ENCODE assay signal across 8 mouse cellular contexts in genomic region chr7:19822193-19822592, GRCm38 (mm10). TPM values are rescaled to one million over a fixed set of nuclear protein-coding genes. Genes with fewer than 3 reads are reported as not detected.
DNase-seq lines count a peak whose midpoint lies in the region; ATAC-seq and TF ChIP-seq lines count a peak whose summit lies in the region.

No protein-coding gene starts in this region.

- H3K27ac ChIP-seq in heart, embryonic 12.5 days (ENCODE audit: poor library complexity, severe bottlenecking): no peak overlapping the region
- peak overlapping the region; percentile 91; the same call in 1 of the 2 replicates for H3K27ac ChIP-seq in ES-E14 (ENCODE audit: insufficient read depth, low read depth, low read length, poor library complexity, severe bottlenecking)
- H3K27ac ChIP-seq in forebrain, postnatal 0 days (ENCODE audit: low read depth, low read length): no peak overlapping the region
- peak overlapping the region; percentile 79 for H3K27ac ChIP-seq in liver, embryonic 16.5 days (ENCODE audit: low read length)

- intact Hi-C loops in heart, postnatal 25 days (cut with DNase I): no loop called here
- intact Hi-C loops in left cerebral cortex, postnatal 36 days (cut with DNase I): no loop called here

- in situ Hi-C loops in ES-E14 (cut with MboI; ENCODE audit: low sequenced_read_pairs in 2 of 2, unreplicated experiment in 2 of 2): no loop called here

- TF ChIP-seq CTCF in forebrain, postnatal 0 days (IDR thresholded peaks at IDR 0.05; ENCODE audit: low read depth): no peak

- peaks cover 25% of the 10 kb centered on the region for H3K4me1 ChIP-seq in heart, embryonic 12.5 days (replicated peaks)
- H3K4me1 ChIP-seq in ES-E14 (ENCODE audit: control insufficient read depth in 2 of 2, insufficient read depth in 2 of 2, low read length in 2 of 2, poor library complexity in 1 of 2): peaks cover 9 to 30% of the 10 kb centered on the region in 2 experiments; a peak in 3 of 4 replicates
- H3K4me1 ChIP-seq in forebrain, postnatal 0 days (ENCODE audit: insufficient read depth): no peaks in the 10 kb centered on the region
- H3K4me1 ChIP-seq in liver, embryonic 16.5 days (ENCODE audit: control insufficient read depth, low read depth, low read length): peaks cover 15% of the 10 kb centered on the region

- no peak for DNase-seq in heart, postnatal 25 days (ENCODE audit: low spot score)
- no peak for DNase-seq in ES-E14 (ENCODE audit: low read depth, low spot score)
- no peak for DNase-seq in forebrain, postnatal 0 days
- DNase-seq in c-Kit-positive CD71-positive TER-119-positive erythroid progenitor cells, embryonic 14.5 days (ENCODE audit: low spot score): no peak
- DNase-seq in left cerebral cortex, postnatal 36 days (ENCODE audit: low spot score in 2 of 2): no peak

- WGBS in heart, embryonic 12.5 days: 7% methylated on average over 20 of the region's 20 CpGs
- WGBS in forebrain, postnatal 0 days: 7% methylated on average over 20 of the region's 20 CpGs
- 3% methylated on average over 16 of the region's 20 CpGs for WGBS in liver, embryonic 16.5 days (ENCODE audit: insufficient replicate concordance)

- peak overlapping the region; percentile 48 for H3K4me3 ChIP-seq in heart, embryonic 12.5 days
- peak overlapping the region; percentile 70 to 77 for H3K4me3 ChIP-seq in ES-E14 (ENCODE audit: insufficient read depth in 1 of 2, low read depth in 1 of 2, low read length in 2 of 2, poor library complexity in 1 of 2, severe bottlenecking in 1 of 2)
- peak overlapping the region; percentile 9 for H3K4me3 ChIP-seq in forebrain, postnatal 0 days (ENCODE audit: low read depth, low read length)
- H3K4me3 ChIP-seq in liver, embryonic 16.5 days (ENCODE audit: low read depth, low read length): peak overlapping the region; percentile 62

- peak overlapping the region; percentile 75 for H3K4me2 ChIP-seq in heart, embryonic 12.5 days
- H3K4me2 ChIP-seq in forebrain, postnatal 0 days (ENCODE audit: low read depth): peak overlapping the region; percentile 42
- peak overlapping the region; percentile 65 for H3K4me2 ChIP-seq in liver, embryonic 16.5 days (ENCODE audit: low read depth, low read length)

- H3K9me3 ChIP-seq in heart, embryonic 12.5 days (replicated peaks): peaks cover 5% of the 10 kb centered on the region
- H3K9me3 ChIP-seq in ES-E14 (ENCODE audit: control insufficient read depth, insufficient read depth, low read depth, low read length): no peaks in the 10 kb centered on the region
- no peaks in the 10 kb centered on the region for H3K9me3 ChIP-seq in forebrain, postnatal 0 days (ENCODE audit: low read length)
- H3K9me3 ChIP-seq in liver, embryonic 16.5 days (replicated peaks; ENCODE audit: control insufficient read depth, low read length): no peaks in the 10 kb centered on the region

- peak; percentile 19; the same call in 1 of the 2 replicates for ATAC-seq in heart, embryonic 12.5 days (ENCODE audit: insufficient number of reproducible peaks, low FRiP score)
- ATAC-seq in forebrain, postnatal 0 days: no peak
- no peak for ATAC-seq in liver, embryonic 16.5 days (ENCODE audit: low read depth)
- ATAC-seq in erythroid progenitor cell, adult 5-6 weeks (replicated peaks; ENCODE audit: low FRiP score, poor library complexity, severe bottlenecking): no peak

- H3K9ac ChIP-seq in heart, embryonic 12.5 days: peak overlapping the region; percentile 71
- peak overlapping the region; percentile 75 for H3K9ac ChIP-seq in ES-E14 (ENCODE audit: insufficient read depth, low read depth, low read length, poor library complexity, severe bottlenecking)
- H3K9ac ChIP-seq in forebrain, postnatal 0 days: peak overlapping the region; percentile 22; the same call in 1 of the 2 replicates
- H3K9ac ChIP-seq in liver, embryonic 16.5 days (ENCODE audit: low read depth, low read length): peak overlapping the region; percentile 66

- H3K27me3 ChIP-seq in heart, embryonic 12.5 days (replicated peaks): peaks cover 37% of the 10 kb centered on the region
- peaks cover 32% of the 10 kb centered on the region for H3K27me3 ChIP-seq in forebrain, postnatal 0 days (ENCODE audit: insufficient read depth, low read length)
- H3K27me3 ChIP-seq in liver, embryonic 16.5 days (ENCODE audit: control insufficient read depth, insufficient read depth, low read depth, low read length): peaks cover 18% of the 10 kb centered on the region

- no peaks in the 10 kb centered on the region for H3K36me3 ChIP-seq in heart, embryonic 12.5 days
- peaks cover 6% of the 10 kb centered on the region; the same call in 1 of the 2 replicates for H3K36me3 ChIP-seq in ES-E14 (ENCODE audit: control insufficient read depth, insufficient read depth, low read length, poor library complexity, severe bottlenecking)
- no peaks in the 10 kb centered on the region for H3K36me3 ChIP-seq in forebrain, postnatal 0 days (ENCODE audit: insufficient read depth)
- no peaks in the 10 kb centered on the region for H3K36me3 ChIP-seq in liver, embryonic 16.5 days (ENCODE audit: control insufficient read depth, insufficient read depth)

TF ChIP-seq in ES-E14, 5 proteins besides CTCF, POLR2A, EP300 and RAD21:
- TF ChIP-seq CHD2 (IDR thresholded peaks at IDR 0.05; ENCODE audit: low read depth, low read length): no peak
- TF ChIP-seq MAFK (IDR thresholded peaks at IDR 0.05; ENCODE audit: insufficient read depth, low read depth, low read length): no peak
- no peak for TF ChIP-seq ZC3H11A (IDR thresholded peaks at IDR 0.05; ENCODE audit: borderline replicate concordance, low read depth, low read length)
- no peak for TF ChIP-seq ZNF384 (IDR thresholded peaks at IDR 0.05; ENCODE audit: low read depth, low read length)
- no peak for TF ChIP-seq HCFC1 (IDR thresholded peaks at IDR 0.05; ENCODE audit: borderline replicate concordance, insufficient read depth, low read length)

RNA-seq across cellular contexts. Expression of gene Bcl3, which starts 0.4 kb away (rescaled TPM):
- 1.4 and 1.7 TPM in 2 replicates for polyA plus RNA-seq in heart, embryonic 12.5 days (2016; fragmentation: Nextera tagmentation; extraction: Ambion mirVana)
- 1 to 10 TPM; 3.0 to 3.9 TPM for total RNA-seq in heart, postnatal 25 days (2021)
- total RNA-seq in ES-E14 (2012; rRNA removed): 14.3 and 28.8 TPM in 2 replicates
- total RNA-seq in forebrain, postnatal 0 days (2014; rRNA removed): 0.43 and 0.77 TPM in 2 replicates
- 0.28 and 0.86 TPM in 2 replicates for polyA plus RNA-seq in forebrain, postnatal 0 days (2015; fragmentation: Nextera tagmentation; extraction: Ambion mirVana)
- 4.1 and 4.4 TPM in 2 replicates for polyA plus RNA-seq in liver, embryonic 16.5 days (2015; fragmentation: Nextera tagmentation; extraction: Ambion mirVana)
- total RNA-seq in erythroid progenitor cell, adult 5-6 weeks (2015; ENCODE audit: low replicate concordance): 15.5 and 21.3 TPM in 2 replicates
- 0.77 TPM in 1 of 2 replicates, not detected in the other for total RNA-seq in erythroid progenitor cell, adult 5-6 weeks (2017; ENCODE audit: low replicate concordance)
- total RNA-seq in left cerebral cortex, postnatal 36 days (2021): under 1 TPM; 0.27 to 0.32 TPM

RNA-seq across cellular contexts. Expression of gene Cblc, which starts 25.6 kb away (rescaled TPM):
- polyA plus RNA-seq in heart, embryonic 12.5 days (2016; fragmentation: Nextera tagmentation; extraction: Ambion mirVana): 0.27 TPM in 1 of 2 replicates, not detected in the other
- under 1 TPM in 1 of 2 experiments, not detected in 1; 0.73 TPM for total RNA-seq in heart, postnatal 25 days (2021)
- 3.5 and 6.6 TPM in 2 replicates for total RNA-seq in ES-E14 (2012; rRNA removed)
- total RNA-seq in forebrain, postnatal 0 days (2014; rRNA removed): 0.38 and 1.1 TPM in 2 replicates
- polyA plus RNA-seq in forebrain, postnatal 0 days (2015; fragmentation: Nextera tagmentation; extraction: Ambion mirVana): 0.67 and 0.84 TPM in 2 replicates
- 4.7 and 5.4 TPM in 2 replicates for polyA plus RNA-seq in liver, embryonic 16.5 days (2015; fragmentation: Nextera tagmentation; extraction: Ambion mirVana)
- not detected in 2 replicates for total RNA-seq in erythroid progenitor cell, adult 5-6 weeks (2015; ENCODE audit: low replicate concordance)
- not detected in 2 replicates for total RNA-seq in erythroid progenitor cell, adult 5-6 weeks (2017; ENCODE audit: low replicate concordance)
- not detected for total RNA-seq in left cerebral cortex, postnatal 36 days (2021)

RNA-seq across cellular contexts. Expression of gene Gm19345, which starts 29.6 kb away (rescaled TPM):
- not detected in 2 replicates for polyA plus RNA-seq in heart, embryonic 12.5 days (2016; fragmentation: Nextera tagmentation; extraction: Ambion mirVana)
- total RNA-seq in heart, postnatal 25 days (2021): not detected
- 0.36 and 1.1 TPM in 2 replicates for total RNA-seq in ES-E14 (2012; rRNA removed)
- 32.4 and 33.3 TPM in 2 replicates for total RNA-seq in forebrain, postnatal 0 days (2014; rRNA removed)
- polyA plus RNA-seq in forebrain, postnatal 0 days (2015; fragmentation: Nextera tagmentation; extraction: Ambion mirVana): 14.6 and 16.4 TPM in 2 replicates
- polyA plus RNA-seq in liver, embryonic 16.5 days (2015; fragmentation: Nextera tagmentation; extraction: Ambion mirVana): 0.08 TPM in 1 of 2 replicates, not detected in the other
- total RNA-seq in erythroid progenitor cell, adult 5-6 weeks (2015; ENCODE audit: low replicate concordance): not detected in 2 replicates
- not detected in 2 replicates for total RNA-seq in erythroid progenitor cell, adult 5-6 weeks (2017; ENCODE audit: low replicate concordance)
- 1 to 10 TPM; 1.2 to 2.1 TPM for total RNA-seq in left cerebral cortex, postnatal 36 days (2021)

RNA-seq across cellular contexts. Expression of gene Ceacam16, which starts 38.9 kb away (rescaled TPM):
- polyA plus RNA-seq in heart, embryonic 12.5 days (2016; fragmentation: Nextera tagmentation; extraction: Ambion mirVana): not detected in 2 replicates
- total RNA-seq in heart, postnatal 25 days (2021): under 1 TPM in 1 of 2 experiments, not detected in 1; 0.42 TPM
- 0.71 and 1.4 TPM in 2 replicates for total RNA-seq in ES-E14 (2012; rRNA removed)
- not detected in 2 replicates for total RNA-seq in forebrain, postnatal 0 days (2014; rRNA removed)
- 0.53 and 0.84 TPM in 2 replicates for polyA plus RNA-seq in forebrain, postnatal 0 days (2015; fragmentation: Nextera tagmentation; extraction: Ambion mirVana)
- not detected in 2 replicates for polyA plus RNA-seq in liver, embryonic 16.5 days (2015; fragmentation: Nextera tagmentation; extraction: Ambion mirVana)
- total RNA-seq in erythroid progenitor cell, adult 5-6 weeks (2015; ENCODE audit: low replicate concordance): not detected in 2 replicates
- not detected in 2 replicates for total RNA-seq in erythroid progenitor cell, adult 5-6 weeks (2017; ENCODE audit: low replicate concordance)
- total RNA-seq in left cerebral cortex, postnatal 36 days (2021): not detected

RNA-seq across cellular contexts. Expression of gene Bcam, which starts 51.4 kb away (rescaled TPM):
- polyA plus RNA-seq in heart, embryonic 12.5 days (2016; fragmentation: Nextera tagmentation; extraction: Ambion mirVana): 232 and 245 TPM in 2 replicates
- 100 to 1,000 TPM; 220 to 229 TPM for total RNA-seq in heart, postnatal 25 days (2021)
- total RNA-seq in ES-E14 (2012; rRNA removed): 167 and 309 TPM in 2 replicates
- 12.2 and 19.5 TPM in 2 replicates for total RNA-seq in forebrain, postnatal 0 days (2014; rRNA removed)
- polyA plus RNA-seq in forebrain, postnatal 0 days (2015; fragmentation: Nextera tagmentation; extraction: Ambion mirVana): 10.9 and 12.7 TPM in 2 replicates
- polyA plus RNA-seq in liver, embryonic 16.5 days (2015; fragmentation: Nextera tagmentation; extraction: Ambion mirVana): 7.4 and 9.7 TPM in 2 replicates
- total RNA-seq in erythroid progenitor cell, adult 5-6 weeks (2015; ENCODE audit: low replicate concordance): not detected in 2 replicates
- total RNA-seq in erythroid progenitor cell, adult 5-6 weeks (2017; ENCODE audit: low replicate concordance): not detected in 2 replicates
- total RNA-seq in left cerebral cortex, postnatal 36 days (2021): 10 to 100 TPM; 12.2 to 13.1 TPM

Comparison
In these comparisons a context has a peak if more than half of its experiments do, and no peak if none do; other contexts are left out.
1. H3K27ac ChIP-seq: peak in ES-E14 (single experiment) and liver, embryonic 16.5 days (single experiment); none in heart, embryonic 12.5 days (single experiment) and forebrain, postnatal 0 days (single experiment).
2. H3K4me3 ChIP-seq: peak in every context shown above with its lines; median percentile 74 in ES-E14; 62 in liver, embryonic 16.5 days; 48 in heart, embryonic 12.5 days; 9 in forebrain, postnatal 0 days.
3. H3K9ac ChIP-seq: peak in every context shown above with its lines; median percentile 75 in ES-E14; 71 in heart, embryonic 12.5 days; 66 in liver, embryonic 16.5 days; 22 in forebrain, postnatal 0 days.
4. RNA of gene Gm19345, which starts 29.6 kb away (total RNA-seq): 32.4 to 33.3 TPM in forebrain, postnatal 0 days; 1.2 to 2.1 TPM in left cerebral cortex, postnatal 36 days, 0.36 to 1.1 TPM in ES-E14, not detected in heart, postnatal 25 days and not detected in erythroid progenitor cell, adult 5-6 weeks; every median in the first group is over 10 times any median in the second.
5. Peak in every context shown above with its lines, with median percentiles within 50 percentile points of each other: H3K4me2 ChIP-seq.